Mouse (Mus musculus) erythroblast, adult 5-6 weeks (primary cell): ENCODE data around the gene Rbfox1. TPM values are rescaled to one million over a fixed set of nuclear protein-coding genes. Genes with fewer than 3 reads are reported as not detected.

Source experiments
- ATAC-seq: replicated peaks from 2 replicates; pipeline ENCODE4 v1.8.0; 2016; ENCODE audit warnings: moderate number of reproducible peaks, mild to moderate bottlenecking, moderate TSS enrichment, inconsistent platforms; ENCODE audit not compliant: poor library complexity, low FRiP score, severe bottlenecking
- total RNA-seq, 2 experiments: library from RNA; stranded (forward) in 1 of 2; stranded (reverse) in 1 of 2; fragments of 150-400 nt in 1 of 2; fragments of 200-764, 138-1000 nt in 1 of 2; gene quantifications; 2 replicates each; pipeline versions ENCODE4 v1.2.3 to v1.2.4; 2015 to 2017; ENCODE audit warnings: low replicate concordance in 2 of 2

Rbfox1 gene
- total RNA-seq, 2 experiments from 2014 or later = not detected

GRCm38 (mm10) chr16:6084701-6085365, 199.7 kb downstream of the Rbfox1 start:
- ATAC-seq = no peak

- ATAC-seq = no peak
Observed at GRCm38 (mm10) chr16:6086200-6086599, 201.0 kb downstream of the Rbfox1 start.

- no peak for ATAC-seq
Observed at GRCm38 (mm10) chr16:6091326-6092123, 206.4 kb downstream of the Rbfox1 start.

GRCm38 (mm10) chr16:6095604-6096372, 210.6 kb downstream of the Rbfox1 start:
- peak; percentile 96 for ATAC-seq

- ATAC-seq = no peak
Observed at GRCm38 (mm10) chr16:6097244-6098040, 212.3 kb downstream of the Rbfox1 start.

DNA sequence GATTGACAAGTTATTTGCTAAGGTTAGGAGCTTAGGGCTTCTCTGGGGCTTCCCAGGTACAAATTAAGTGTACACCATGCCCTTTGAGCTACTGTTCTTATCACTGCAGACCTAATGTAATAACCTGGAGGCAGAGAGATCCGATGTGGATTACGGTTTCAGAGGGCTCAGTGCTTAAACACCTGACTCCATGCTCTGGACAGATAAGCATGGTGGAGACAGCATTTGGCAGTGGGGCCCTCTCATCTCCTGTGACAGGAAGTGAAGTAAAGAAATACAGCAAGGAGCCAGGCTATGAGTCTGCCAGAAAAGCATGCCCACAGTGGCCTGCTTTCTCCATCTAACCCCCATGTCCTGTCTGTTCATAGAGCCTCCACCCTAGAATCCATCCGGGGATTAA, 213.0 kb downstream of the Rbfox1 start:
- ATAC-seq = no peak

- no peak for ATAC-seq
Observed at GRCm38 (mm10) chr16:6099598-6099997, 214.4 kb downstream of the Rbfox1 start.

- ATAC-seq = no peak
Observed at GRCm38 (mm10) chr16:6100421-6100877, 215.3 kb downstream of the Rbfox1 start.

DNA sequence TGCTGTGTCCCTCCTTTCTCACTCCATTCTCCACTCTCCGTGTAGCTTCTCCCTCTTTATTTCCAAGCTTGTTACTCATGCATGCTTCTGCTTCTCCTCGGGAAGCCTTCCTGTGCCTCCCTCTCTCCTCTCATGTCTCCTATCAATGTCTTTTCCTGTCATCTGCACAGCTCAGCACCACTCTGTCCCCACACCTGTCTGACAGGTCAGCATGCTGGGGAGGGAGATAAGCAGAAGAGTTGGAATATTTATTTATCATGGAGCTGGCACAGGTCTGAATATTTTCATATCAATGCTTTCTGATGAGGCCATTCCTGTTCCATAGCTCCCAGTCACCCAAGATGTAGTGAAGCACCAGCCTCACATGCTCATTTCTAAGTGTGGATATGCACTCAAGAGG, 218.6 kb downstream of the Rbfox1 start:
- no peak for ATAC-seq

- ATAC-seq = no peak
Observed at GRCm38 (mm10) chr16:6110121-6110520, 225.0 kb downstream of the Rbfox1 start.

- no peak for ATAC-seq
Observed at GRCm38 (mm10) chr16:6113836-6114475, 228.8 kb downstream of the Rbfox1 start.

GRCm38 (mm10) chr16:6119472-6119871, 234.3 kb downstream of the Rbfox1 start:
- 0 out of 2 replicates have a peak, but pooled peaks have one; percentile 35 for ATAC-seq

- ATAC-seq = no peak
Observed at GRCm38 (mm10) chr16:6121232-6121631, 236.1 kb downstream of the Rbfox1 start.

DNA sequence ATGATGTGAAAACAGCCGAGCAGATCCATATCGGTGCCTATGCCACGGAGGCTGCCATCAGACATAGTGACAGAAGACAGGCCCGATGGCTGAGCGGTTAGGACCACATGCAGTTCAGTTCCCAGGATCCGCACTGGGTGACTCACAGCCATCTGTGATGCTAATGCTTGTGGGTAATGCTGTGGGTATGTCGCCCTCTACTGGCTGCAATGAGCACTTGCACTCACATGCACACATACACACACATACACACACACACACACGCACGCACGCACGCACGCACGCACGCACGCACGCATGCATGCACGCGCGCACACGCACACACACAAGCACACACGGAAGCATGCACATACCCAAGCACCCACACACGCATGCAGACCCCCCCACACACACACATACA, 237.7 kb downstream of the Rbfox1 start:
- ATAC-seq = no peak

GRCm38 (mm10) chr16:6128314-6128713, 243.2 kb downstream of the Rbfox1 start:
- no peak for ATAC-seq

DNA sequence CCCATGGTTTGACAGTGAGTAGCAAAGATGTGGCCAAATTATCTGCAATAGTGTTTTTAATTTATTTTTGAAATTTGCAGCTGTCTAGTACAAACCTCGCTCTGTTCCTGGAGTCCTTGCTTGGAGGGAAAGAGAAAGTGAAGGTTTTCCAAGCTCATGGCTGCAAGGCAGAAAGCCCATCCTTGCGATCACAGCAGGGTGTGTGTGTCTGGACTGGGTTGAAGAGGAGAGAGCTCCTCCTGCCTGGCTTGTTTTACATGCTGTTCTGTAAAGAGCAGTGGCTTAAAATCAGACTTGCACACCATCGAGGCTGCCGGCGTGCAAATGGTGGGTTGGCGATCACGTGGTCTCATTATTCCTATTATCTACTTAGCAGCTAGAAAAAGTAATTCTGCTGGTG, 249.9 kb downstream of the Rbfox1 start:
- no peak for ATAC-seq

GRCm38 (mm10) chr16:6139432-6139831, 254.3 kb downstream of the Rbfox1 start:
- no peak for ATAC-seq

GRCm38 (mm10) chr16:6147957-6148356, 262.8 kb downstream of the Rbfox1 start:
- no peak for ATAC-seq

GRCm38 (mm10) chr16:6149345-6149744, 264.2 kb downstream of the Rbfox1 start:
- ATAC-seq = no peak
